Mouse (Mus musculus): Measurements from ENCODE around the gene Vdac2. TPM values are rescaled to one million over a fixed set of nuclear protein-coding genes. Genes with fewer than 3 reads are reported as not detected.
A peak's percentile ranks its signal among the peaks of the same experiment; 100 is the strongest.

Vdac2 gene
- 100 to 1,000 TPM; 304 to 312 TPM for total RNA-seq (2021)
- long read RNA-seq, experiment 1, transcript Vdac2-201 (10 exons, 1,954 nt): major isoform, 345 of 367 reads
- long read RNA-seq, experiment 1, partial matches to known transcripts: 7 of 367 reads
- long read RNA-seq, experiment 1, other reads (novel, unspliced or antisense): 15 of 367 reads
- long read RNA-seq, experiment 2, transcript Vdac2-201 (10 exons, 1,954 nt): major isoform, 232 of 267 reads
- long read RNA-seq, experiment 2, partial matches to known transcripts: 26 of 267 reads
- long read RNA-seq, experiment 2, other reads (novel, unspliced or antisense): 9 of 267 reads

DNA sequence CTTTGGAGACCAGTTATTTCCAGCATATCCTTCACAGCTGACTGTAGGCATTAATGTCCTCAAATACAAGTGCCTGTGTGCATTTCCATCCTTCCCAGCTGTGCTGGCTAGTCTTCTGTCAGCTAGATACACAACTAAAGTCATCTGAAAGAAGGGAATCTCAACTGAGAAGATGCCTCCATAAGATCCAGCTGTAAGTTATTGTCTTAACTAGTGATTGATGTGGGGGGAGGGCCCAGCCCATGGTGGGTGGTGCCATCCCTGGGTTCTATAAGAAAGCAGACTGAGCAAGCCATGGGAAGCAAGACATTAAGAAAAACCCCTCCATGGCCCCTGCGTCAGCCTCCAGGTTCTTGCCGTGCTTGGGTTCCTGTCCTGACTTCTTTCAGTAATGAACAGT lies at the start of gene Vdac2:
Gene Vdac2 (plus strand): TSS at position 301 of the 400 bp plus-strand sequence.
- no peak for DNase-seq (ENCODE audit: low spot score)

DNA sequence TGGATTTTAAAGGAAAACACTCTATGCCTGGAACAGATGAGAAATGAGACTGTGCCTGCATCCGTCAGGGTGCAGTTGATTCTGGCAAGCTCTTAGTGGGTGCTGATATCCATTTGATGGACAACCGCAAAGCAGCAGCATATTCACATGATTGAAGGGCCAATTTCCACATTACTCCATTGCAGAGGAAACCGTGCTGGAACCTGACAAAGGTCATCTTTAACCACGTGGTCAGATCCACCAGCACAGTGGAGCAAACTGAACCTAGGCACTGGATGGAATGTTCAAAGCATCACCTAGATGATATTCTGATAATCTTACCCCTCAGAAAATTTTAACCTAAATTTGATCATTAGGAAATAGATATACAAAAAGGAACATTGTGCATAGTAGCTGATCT lies 48.8 kb upstream of the Vdac2 start:
- no peak for DNase-seq (ENCODE audit: low spot score)

DNA sequence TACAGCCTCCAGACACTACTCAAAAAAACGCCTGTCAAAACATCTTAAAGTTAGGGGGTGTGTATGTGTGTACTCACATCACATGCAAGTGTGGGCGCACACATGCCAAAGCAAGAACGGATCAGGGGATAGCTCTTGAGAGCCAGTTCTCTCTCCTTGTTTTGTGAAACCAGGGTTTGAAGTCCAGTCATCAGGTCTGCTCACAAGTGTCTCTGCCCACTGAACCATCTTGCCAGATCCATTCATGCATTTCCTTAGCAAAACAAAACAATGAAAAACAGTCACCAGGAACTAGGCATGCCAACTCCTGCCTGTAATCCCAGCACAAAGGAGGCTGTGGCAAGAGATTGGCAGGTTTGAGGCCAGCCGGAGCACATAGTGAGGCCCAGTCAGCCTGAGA lies 38.5 kb upstream of the Vdac2 start:
- DNase-seq (ENCODE audit: low spot score): no peak

DNA sequence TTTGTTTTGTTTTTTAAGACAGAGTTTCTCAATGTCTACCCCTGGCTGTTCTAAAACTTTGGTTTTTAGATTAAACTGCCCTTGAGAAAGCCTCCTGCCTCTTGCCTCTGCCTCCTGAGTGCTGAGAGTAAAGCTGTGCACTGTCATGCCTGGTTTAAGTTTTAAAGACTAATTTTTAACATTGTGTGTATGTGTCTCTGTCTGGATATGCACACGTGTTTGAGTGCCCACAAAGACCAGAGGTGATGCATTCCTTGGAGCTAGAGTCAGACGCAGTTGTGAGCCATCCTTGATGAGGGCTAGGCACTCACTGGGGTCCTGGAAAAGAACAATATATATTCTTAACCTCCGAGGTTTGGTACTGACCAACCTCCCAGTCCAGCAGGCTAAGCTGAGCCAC lies 37.7 kb upstream of the Vdac2 start:
- no peak for DNase-seq (ENCODE audit: low spot score)

DNA sequence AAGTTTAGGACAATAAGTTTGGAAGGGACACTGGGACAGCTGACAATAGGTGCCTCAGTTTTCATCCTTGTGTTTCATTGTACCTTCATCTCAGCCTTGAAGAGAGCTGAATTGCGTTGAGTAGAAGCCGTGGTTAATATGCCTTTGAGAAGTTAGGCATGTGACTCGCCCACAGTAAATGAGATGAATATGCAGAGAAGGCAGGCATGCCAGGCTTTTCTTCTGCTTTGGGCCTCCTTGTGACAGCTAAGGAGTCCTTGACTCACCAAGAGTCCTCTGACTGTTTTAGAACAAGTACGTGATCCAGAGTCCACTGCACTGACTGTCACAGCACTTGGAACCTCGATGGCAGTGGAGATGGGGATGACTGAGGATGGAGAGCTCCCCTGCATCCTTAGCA lies 36.9 kb upstream of the Vdac2 start:
- no peak for DNase-seq (ENCODE audit: low spot score)

DNA sequence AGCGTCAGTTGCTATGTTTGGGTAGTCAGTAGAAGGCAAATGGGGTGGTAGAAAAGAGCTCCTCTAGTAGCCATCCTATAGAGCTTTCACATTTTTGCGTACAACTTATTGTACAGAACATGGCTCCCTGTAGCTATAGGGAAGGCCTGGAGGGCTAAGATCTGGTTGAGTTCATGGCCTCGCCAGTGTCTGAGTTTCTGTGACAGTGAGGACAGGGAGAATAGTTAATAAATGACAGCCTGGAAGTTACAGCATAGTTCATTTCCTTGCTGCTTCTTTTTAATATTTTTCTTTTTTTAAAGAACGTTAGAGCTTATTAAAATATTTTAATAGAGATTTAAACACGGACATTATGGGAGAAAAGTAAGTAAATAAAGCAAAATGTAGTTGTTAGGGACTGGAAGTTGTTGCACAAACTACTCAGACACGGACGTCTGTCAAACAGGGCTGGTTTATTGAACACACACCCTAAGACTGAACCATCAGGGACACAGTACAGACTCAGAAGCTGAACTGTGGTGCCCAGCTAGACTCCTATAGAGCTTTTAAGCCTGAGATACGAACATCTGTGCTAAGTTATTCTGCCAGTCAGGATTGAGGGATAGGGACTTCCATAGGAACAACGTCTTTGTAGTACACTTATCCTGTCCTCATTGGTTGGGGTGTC lies 34.3 kb upstream of the Vdac2 start:
- DNase-seq (ENCODE audit: low spot score): no peak

DNA sequence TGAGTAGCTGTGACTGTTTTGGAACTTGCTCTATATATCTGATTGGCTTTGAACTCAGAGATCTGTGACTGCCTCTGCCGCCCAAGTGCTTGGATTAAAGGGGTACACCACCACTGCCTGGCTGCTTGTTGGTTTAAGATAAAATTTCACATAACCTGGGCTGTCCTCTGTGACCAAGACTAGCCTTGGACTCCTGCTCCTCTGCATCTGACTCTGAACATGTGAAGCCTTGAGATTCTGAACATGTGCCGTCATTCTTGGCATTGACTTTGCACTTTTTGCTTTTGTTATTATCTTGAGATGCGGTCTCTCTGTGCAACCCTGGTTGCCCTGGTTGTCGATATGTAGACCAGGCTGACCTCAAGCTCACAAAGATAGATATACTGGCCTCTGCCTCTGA lies 33.3 kb upstream of the Vdac2 start:
- no peak for DNase-seq (ENCODE audit: low spot score)

DNA sequence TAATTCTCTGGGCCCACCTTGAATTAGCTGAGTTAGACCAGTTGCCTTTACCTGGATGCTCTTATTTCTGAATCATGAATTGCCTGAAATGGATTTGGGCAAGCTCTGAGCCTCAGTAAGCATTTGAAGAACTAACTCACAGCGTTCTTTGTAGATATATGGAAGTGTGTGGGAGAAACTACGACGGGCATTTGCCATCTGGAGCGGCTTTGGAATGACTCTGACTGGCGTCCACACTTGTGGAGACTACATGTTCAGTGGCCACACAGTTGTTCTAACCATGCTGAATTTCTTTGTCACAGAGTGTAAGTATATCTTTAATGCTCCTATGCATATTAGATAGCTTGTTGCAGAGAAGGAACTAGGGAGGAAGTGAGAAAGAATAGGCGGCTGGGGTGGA lies 32.8 kb upstream of the Vdac2 start:
- DNase-seq (ENCODE audit: low spot score): no peak

DNA sequence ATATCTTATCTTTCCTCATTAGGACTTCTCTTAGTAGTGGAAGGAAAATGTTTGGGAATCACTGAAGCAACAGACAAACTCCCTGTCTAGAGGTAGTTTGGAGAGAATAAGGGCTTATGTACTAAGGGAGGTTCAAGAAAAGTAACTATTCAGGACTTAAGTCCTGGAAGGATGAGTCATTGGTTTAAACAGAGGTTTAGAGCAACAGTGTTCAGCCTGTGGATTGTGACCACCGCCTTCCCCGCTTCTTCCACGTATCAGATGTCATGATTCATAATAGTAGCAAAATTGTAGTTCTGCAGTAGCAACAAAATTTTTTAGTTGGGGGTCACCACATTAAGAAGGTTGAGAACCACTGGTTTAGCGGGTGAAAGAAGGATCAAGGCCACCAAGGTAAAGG lies 24.4 kb upstream of the Vdac2 start:
- DNase-seq (ENCODE audit: low spot score): no peak

DNA sequence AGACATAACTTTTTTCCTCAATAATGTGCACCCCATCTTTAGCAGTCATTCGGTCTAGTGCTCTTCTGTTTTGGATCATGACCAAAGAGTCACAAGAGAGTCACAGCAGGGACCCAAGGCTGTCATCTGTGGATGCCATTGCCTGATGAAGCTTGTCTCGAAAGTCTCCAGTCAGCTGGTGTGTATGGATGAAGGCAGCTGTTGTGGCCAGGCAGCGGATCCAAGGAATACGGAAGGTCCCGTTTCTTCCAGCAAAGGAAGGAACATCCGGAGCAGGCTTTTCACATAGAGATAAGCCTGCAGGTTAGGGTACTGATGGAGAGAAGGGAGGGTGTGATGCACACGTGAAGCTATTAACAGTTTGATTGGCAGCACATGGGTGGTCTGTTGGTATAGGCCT lies 23.4 kb upstream of the Vdac2 start:
- DNase-seq (ENCODE audit: low spot score): no peak

DNA sequence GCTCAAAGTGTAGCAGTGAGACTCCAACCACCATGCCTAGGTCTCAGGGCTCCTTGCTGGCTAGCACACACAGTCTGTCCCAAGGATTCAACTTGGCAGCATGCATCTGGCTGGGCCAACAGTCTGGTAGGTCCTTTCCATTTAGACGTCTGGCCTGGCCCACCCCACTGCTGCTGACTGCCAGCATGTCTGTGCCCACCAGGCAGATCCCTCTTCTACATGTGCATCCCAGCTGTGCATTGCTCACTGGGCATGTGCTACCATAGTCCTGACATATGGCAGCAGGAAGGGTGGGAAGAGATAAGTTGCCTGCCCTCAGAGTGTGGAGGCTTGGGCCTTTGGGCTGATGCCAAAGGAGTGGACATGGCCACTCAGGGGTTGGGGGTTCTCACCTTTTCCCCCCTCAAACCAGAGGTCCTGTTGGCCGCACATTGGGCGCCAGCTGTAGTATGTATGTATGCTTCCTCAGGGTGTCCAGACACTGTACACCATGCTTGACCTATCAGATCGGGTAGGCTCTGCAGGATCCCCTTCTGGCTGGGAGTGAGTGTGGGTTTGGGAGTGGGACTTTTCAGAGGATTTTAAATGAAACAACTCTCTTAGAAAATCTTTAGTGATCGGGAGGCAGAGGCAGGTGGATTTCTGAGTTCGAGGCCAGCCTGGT lies 22.4 kb upstream of the Vdac2 start:
- DNase-seq (ENCODE audit: low spot score): no peak

DNA sequence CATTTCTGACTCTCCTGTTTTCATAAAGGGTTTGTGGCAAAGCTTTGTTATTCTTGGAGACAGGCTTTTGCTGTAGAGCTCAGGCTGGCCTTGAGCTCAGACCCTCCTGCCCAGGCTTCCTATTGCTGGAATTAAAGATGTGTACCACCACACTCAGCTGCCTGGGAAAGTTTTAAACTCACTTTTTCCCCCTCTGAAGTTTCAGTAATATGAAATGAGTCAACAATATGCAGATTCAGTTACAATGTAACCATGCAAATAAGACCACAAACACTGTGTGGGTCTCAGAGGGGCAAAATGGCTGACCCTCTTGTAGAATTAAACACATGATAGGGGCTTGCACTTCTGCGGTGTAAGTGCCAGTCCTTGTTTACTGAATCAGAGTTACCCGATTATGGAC lies 18.8 kb upstream of the Vdac2 start:
- DNase-seq (ENCODE audit: low spot score): no peak

DNA sequence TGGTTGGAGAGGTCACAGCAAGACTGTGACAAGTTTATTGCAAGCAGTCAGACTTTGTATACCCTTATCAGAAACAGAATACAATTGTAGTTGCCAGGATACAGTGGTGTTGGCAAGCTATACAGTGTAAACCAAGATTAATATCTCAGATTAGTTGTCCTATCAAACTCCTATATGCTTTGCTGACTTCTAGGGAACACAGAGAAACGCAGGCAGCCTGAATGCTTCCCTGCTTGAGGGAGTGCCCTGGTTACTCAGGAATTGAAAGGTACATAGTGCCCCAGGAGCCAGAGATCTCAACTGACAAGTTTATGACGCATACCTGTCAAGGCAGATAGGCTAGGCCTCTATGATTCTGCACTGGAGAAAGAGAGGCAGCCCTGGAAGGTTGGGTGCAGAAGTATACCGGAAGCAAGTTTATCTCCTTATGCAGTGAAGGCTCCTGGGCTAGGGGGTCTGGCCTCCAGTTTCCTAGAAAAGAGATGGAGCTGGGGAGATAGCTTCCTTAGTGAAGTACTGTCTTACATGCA lies 18.3 kb upstream of the Vdac2 start:
- DNase-seq (ENCODE audit: low spot score): no peak

DNA sequence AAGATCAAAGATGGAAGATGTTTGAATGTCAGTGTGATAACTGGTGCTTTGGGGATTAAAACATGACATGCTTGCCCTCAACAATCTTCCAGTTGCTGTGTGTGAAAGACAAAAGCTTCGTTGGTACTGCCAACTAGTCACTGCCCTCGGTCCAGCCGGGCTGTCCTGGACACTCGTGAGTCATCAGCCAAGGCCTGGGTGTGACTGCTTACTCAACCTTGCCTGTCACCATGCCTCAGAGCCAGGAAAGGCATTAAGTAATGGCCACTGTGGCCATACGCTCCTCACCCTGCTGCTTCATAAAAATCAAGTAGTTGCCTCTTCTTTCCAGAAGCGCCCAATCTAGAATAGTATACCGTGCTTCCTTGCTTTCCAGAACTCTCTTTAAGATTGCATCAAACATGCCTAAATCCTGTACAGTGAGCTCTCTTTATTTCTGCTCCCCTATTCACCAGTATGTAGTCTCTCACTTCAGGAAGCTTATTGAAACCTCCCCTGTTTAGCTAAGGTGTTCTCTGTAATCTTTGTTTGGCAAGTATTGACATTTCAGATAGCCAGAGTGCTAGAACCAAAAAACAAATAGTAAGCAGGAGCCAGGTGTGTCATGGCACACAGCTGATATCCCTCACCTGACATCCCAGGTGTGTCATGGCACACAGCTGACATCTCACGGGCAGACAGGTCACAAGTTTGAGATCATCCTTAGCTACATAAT lies 16.7 kb upstream of the Vdac2 start:
- DNase-seq (ENCODE audit: low spot score): no peak

DNA sequence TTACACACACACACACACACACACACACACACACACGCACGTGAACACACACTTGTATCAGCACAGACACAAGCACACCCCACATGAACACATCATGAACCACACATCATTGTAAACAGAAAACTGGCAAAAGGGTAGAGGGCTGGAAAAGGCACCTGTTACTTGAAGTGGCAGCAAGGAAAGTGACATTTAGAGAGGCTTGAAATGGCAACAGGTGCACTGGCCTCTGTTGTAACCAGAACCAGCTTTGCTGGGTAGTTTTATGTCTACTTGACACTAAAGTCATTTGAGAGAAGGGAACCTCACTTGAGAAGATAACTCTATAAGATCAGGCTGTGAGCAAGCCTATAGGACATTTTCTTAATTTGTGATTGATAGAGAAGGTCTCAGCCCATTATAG lies 15.6 kb upstream of the Vdac2 start:
- peak; percentile 23 for DNase-seq (ENCODE audit: low spot score)

DNA sequence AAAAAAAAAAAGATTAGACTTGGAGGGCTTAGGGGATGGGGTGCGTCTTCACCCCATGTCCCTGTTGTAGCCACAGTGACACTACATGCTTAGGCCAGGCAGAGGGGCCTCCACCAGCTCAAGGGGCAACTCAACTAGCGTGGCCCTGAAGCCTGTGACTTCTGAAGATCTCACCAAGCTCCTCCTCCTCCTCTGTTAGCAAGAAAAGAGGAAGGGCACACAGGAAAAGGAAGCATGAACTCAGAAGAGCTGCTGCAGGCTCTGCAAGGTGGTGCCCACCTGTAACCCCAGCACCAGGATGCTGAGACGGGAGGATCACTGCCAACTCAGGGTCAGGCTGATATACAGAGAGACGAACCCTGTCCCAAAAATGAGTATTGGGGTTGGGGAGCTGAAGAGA lies 13.7 kb upstream of the Vdac2 start:
- DNase-seq (ENCODE audit: low spot score): no peak

DNA sequence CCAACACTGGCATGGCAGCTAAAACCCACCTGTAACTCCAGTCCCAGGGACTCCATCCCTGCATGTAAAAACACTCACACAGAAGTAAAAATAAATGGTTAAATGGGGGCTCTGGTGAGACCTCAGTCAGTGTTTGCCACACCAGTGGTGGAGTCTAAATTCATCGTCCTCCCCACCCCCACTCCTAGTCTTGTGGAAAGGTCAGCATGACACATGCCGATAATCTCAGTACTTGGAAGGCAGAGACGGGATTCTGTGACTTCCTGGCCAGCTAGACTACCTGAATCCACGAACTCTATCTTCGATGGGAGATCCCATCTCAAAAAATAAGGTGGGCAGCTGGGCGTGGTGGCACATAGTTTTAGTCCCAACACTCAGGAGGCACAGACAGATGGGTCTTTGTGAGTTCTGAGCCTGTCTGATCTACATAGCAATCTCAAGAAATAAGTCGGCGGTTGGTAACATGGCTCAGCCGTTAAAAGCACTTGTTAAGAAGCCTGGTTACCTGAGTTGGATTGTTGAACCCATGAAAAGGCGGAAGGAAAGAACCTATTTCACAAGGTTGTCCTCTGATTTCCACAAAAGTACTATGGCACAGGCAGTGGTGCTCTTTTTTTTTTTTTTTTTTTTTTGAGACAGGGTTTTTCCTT lies 13.2 kb upstream of the Vdac2 start:
- peak; percentile 35 for DNase-seq (ENCODE audit: low spot score)

DNA sequence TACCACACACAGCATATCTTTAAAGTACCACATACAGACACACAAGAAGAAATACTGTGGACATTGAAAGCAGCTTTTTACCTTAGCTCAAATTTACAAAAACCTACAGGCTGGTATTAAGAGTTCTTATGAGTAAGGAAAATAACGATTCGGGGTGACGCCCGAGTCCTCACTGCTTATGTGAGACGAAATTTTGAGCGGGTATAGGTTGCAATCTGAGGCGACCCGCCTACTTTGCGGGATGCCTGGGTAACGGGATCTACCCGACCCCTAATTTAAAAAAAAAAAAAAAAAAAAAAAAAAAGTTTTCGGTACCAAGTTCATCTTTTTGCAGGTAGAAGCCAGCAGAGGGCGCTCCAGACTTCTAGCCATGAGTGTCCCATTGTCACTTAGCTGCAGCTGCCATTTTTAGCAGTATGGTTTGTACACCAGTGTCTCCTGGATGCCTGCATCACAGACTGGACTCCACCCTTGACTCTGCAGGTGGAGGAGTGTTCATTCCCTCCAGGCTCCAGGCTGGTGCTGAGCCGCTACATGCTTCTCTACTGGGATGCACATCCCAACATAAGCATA lies 12.4 kb upstream of the Vdac2 start:
- DNase-seq (ENCODE audit: low spot score): peak; percentile 75

DNA sequence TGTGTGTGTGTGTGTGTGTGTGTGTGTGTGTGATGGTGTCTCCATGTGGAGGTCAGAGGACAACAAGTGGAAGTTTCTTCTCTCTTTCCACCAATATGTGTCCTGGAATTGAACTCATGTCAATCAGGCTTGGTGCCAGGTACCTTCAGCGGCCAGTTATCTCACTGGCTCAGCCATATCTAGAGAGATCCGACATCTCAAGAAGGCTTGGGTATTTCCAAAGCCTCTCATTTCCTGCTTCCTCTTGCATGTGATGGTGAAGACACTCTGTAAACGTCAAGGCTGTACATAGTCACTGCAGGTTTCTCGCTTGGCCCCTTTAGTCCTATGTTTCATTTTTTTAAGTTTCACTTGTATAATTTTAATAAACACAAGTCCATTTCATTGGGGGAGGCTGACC lies 11.8 kb upstream of the Vdac2 start:
- no peak for DNase-seq (ENCODE audit: low spot score)

DNA sequence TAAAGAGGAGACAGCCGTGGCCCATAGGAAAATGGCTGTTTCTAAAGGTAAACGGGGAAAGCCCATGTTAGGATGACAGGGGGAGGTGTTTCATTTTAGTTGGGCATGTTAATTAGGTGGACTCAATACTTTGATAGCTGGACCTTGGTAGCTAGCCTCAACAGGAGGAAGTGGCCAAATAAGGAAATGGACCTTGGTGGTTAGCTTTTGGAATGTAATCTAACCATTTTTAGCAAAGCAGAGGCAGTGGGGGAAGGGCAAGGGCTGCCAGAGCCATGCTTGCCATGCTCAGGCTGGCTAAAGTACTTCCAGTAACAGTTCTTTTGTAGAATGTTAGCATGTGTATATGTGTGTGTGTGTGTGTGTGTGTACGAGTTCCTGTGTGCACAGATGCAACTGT lies 11.2 kb upstream of the Vdac2 start:
- no peak for DNase-seq (ENCODE audit: low spot score)

DNA sequence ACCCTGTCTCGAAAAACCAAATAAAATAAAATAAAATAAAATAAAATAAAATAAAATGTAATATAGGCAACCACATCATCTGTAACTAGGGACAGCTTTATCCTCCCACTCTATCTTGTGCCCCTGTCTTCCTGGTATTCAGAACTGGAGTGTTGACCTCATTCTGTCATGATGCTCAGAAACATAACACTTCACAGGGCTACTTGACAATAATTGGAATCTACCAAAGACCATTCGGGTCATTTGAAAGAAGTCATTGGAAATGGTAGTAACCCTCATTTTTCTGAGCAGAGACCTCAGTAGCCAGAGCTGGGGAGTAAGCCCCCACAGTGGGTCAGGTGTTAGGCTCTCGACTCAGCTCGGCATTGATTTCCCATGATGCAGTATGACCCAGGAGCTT lies 10.4 kb upstream of the Vdac2 start:
- DNase-seq (ENCODE audit: low spot score): no peak
